Mouse (Mus musculus) left cerebral cortex, postnatal 25 days (tissue): Measurements from ENCODE around the gene Sema3c. TPM values are rescaled to one million over a fixed set of nuclear protein-coding genes. Genes with fewer than 3 reads are reported as not detected.

ENCODE experiments used
- DNase-seq, 2 experiments: peaks; one replicate each; pipeline ENCODE4 v3.0.0; 2022; ENCODE audit warnings: low spot score in 2 of 2, mixed read lengths in 1 of 2
- intact Hi-C: fragments of 180-260 bp; cut with DNase I; formaldehyde crosslinking; loops from one replicate; pipeline ENCODE4 v1.15.1; 2025
- total RNA-seq, 2 experiments: library from RNA; stranded (reverse); gene quantifications; 2 replicates each; pipeline ENCODE4 v1.2.3; 2021

The Sema3c gene
- total RNA-seq, 2 experiments from 2014 or later = 18.9 to 19.0 TPM

DNA sequence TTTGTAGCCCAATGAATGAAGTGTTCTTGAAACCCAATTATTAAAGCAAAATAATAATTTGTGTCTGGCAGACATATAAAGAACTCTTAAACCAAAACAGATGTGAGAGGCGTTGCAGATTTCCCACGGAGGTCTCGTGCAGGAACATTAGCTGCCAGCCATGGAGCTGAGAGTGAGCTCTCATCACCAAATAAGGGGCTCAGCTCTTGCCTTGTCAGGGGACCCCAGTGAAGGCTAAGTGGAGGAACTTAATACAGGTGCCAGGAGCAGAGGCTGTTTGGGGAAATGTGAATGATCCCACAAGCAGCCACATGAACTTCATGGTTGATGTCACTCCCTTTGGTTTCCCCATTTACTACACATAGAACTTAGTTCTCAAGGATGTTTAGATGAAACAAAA is 55.5 kb downstream of the Sema3c start:
- intact Hi-C loops = no loop called here
- DNase-seq = no peak

DNA sequence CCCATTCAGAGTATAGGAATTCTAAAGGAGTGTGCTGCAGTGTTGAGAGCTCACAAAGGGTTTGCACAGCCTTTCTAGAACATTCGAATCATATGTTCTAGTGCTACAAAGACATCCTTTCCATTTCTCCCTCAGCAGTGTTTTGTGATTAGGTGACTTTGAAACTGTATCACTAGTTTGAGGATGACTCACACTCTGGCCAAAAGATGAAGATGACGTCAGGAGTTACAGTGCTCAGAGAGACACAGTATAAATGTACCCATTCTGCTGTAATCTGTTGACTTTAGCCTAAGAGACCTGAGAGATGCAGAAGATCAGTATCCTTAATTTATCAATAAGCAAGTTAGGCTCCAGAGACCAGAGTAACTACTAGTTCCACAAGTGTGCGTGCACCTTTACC is 65.4 kb downstream of the Sema3c start:
- intact Hi-C loops = no loop called here
- DNase-seq = no peak

DNA sequence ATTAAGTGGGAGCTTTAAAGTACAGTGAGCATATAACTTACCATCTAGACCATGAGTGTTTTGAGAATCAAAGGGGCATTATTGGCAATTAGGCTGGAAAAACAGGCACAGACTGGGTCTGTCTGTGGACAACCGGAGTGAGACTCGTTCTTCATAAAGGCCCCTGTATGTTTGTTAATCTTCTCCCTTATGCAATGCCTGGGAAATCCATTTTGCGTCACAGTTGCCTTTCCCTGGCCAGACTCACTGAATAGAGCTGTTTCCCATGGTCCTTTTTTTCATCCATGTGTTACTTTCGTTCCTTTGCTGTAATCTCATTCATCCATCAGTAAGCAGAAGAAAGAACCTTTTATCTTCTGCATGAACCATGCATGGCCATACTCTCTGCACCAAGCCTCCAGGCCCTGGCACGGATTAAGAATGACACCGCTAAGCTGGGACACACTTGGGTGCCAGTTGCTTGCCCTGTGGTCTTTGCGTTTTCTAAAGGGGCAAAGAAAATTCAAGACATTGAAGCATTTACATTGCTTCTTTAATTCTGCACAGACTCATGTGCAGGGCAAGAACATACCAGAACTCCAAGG is 73.7 kb downstream of the Sema3c start:
- intact Hi-C loops = loop anchor here (5.0 kb wide), 1 partner anchor 50 kb away; no protein-coding TSS in a partner anchor
- no peak for DNase-seq

DNA sequence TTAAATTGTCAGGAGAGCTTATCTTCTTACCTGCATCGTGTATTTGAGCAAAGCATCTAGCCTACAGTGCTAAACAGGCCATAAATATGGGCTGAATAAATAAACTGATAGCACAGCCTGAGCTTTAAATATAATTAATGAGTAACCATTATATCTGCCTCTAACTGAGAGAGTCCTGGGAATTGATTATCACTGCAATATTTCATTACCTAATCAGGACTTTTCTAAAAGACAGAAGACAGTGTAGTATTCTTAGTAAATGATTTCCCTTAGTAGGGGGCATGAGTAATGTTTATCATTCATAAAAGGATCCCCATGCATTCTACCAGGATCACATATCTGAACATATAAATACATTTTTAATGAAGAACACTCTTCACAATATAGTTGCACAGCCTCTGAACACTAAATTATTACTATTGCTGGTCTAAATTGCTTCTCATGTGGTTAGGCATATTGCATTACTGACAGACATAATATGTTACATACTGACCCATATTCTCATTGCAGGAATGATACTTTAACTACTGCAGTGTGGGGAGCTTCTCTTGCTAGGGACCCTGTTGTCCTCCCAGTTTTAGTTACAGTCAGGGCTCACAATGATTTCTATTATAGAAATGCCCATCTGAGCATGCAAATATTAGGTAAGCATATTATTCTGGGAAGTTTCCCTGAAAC is 74.9 kb downstream of the Sema3c start:
- no peak for DNase-seq
- intact Hi-C loops = loop anchor here (5.0 kb wide), 1 partner anchor 48 kb away; no protein-coding TSS in a partner anchor

DNA sequence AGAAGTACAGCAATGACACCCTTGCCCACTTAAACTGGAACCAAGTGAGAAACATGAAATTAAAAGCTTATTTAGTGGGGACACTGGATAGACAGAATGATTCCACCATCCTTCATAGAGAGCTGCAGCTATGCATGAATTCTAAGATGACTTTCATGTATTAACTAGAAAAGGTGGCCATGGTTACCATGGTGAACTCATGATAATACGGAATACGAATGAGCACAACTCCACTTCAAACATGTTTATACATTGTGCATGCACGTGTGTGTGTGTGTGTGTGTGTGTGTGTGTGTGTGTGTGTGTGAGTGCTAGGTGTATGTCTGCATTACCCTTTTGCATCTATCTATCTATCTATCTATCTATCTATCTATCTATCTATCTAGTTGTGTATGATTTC is 87.1 kb downstream of the Sema3c start:
- intact Hi-C loops = no loop called here
- DNase-seq = no peak

DNA sequence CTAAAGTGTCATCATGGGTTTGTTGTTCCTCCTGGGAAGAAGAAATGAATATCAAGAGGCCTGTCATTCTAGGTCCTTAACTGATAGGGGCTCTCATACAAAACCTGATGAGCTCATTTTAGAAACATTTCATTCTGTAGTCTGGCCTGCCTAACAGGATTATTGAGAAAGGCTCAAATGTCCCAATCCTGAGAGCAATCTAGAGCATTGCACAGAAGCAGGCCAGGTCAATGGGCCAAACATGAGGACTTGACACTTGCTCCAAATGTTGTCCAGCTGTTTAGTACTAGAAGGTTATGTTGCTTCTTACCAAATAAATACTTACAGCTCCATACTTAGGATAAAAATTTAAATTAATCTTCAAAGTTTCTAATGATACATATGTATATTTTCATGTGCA is 97.3 kb downstream of the Sema3c start:
- no peak for DNase-seq
- intact Hi-C loops = no loop called here

DNA sequence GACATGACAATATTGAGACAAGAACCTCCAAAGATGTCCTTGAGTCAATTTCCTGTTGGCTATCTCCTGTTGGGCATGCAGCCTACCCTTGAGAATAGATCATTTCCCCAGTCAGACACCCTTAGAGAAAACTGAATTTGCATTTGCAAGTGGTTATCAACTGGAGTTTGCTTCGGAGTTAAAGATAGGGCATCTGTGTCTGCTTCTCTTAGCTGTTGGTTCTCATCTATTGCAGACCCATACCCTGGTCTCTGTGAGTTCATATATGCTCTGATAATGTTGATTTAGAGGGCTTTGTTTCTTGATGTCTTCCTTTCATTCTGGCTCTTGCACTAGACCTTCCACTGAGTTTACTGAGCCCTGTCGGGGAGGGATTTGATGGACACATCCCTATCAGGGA is 106.8 kb downstream of the Sema3c start:
- intact Hi-C loops = no loop called here
- DNase-seq = no peak

DNA sequence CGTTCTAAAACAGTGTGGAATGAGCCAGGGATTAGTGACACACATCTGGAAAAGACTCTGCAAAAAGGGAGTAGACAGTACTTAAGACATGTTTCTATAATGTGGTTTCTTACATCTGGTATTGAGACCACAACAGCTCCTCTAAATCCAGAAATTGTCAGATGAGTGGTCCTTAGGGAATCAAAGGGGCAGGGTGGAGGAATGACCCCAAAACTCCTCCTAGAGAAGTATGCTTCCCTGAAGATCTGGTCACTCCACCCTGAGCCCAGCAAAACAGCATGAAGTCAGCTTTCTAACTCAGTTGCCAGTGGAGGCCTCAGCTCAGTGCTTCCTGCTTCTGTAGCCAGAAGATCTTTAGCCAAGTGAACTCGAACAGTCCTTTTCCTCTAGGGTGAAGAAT is 115.0 kb downstream of the Sema3c start:
- no peak for DNase-seq
- intact Hi-C loops = no loop called here

DNA sequence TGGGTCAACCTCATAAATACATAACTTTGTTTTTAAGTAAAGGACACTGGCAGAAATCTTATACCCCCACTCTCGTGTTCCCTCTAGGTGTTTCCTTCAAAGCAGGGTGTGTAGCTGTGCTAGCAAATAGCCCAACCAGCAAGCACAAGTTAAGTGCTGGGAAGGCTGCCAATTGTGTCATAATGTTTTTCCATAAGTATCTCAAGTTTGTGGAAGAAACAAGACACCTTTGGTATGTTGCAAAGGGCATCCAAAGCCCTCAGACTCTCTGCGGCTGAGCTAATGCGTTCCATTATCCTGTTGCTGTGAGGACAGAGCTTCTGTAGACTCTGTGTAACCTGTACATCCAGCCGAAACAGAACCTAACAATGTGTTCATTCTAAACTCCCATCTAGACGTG is 115.5 kb downstream of the Sema3c start:
- no peak for DNase-seq
- intact Hi-C loops = no loop called here

DNA sequence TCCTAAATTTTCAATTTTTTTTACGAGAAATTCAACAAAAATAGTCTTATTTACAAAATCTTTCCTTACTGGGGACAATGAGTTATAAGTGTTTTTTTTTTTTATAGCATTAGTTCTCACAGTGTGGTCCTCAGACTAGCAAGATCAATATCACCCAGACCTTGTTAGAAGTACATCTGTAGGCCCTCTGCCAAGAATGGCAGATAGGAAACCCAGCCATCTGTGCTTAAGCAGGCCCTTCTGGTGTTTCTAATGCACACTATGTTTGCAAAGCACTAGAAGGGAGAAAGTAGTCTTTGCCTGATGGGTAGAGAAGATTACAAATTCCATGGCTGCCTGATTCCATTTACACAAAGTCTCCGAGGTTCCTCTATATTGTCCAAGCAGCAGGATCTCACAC is 121.3 kb downstream of the Sema3c start:
- intact Hi-C loops = loop anchor here (5.0 kb wide), 1 partner anchor 48 kb away; no protein-coding TSS in a partner anchor
- DNase-seq = no peak

DNA sequence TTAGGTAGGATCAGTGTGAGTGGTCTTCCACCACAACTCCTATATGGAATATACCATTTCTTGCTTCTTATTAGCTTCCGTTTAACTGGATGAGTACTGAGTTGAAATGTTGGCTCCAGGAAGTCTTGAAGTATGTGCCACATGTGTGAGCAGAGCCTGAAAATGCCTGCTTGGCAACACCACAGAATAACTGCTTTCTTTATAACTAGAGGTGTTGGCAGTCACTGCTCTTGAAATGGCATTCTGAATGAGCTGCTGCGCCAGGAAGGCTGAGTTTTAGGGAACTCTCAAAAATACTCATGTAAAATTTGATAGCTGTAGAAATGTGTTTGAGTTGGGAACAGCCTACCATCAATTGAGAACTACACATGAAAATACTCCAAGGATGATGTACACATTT is 124.8 kb downstream of the Sema3c start:
- DNase-seq = peak in 1 of 2 experiments; percentile 39
- intact Hi-C loops = loop anchor here (5.0 kb wide), 1 partner anchor 52 kb away; no protein-coding TSS in a partner anchor

DNA sequence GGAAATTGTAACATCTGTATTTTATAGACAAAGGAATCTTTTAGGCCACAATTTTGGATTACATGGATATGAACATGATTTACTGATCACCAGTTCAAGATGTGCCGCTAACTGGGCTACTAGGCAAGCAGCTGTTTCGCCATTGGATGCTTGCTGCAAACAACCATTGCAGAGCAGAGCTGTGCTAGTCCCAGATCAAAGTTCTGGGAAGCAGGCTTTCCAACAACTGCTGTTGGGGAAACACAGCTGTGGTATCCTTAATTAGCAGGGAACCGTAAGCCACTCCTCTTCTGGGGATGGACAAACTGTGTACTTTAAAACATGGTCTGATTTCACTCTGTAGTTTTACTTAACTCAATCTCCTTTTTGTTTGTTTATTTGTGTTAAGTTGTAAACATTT is 130.1 kb downstream of the Sema3c start:
- DNase-seq = no peak
- intact Hi-C loops = no loop called here

DNA sequence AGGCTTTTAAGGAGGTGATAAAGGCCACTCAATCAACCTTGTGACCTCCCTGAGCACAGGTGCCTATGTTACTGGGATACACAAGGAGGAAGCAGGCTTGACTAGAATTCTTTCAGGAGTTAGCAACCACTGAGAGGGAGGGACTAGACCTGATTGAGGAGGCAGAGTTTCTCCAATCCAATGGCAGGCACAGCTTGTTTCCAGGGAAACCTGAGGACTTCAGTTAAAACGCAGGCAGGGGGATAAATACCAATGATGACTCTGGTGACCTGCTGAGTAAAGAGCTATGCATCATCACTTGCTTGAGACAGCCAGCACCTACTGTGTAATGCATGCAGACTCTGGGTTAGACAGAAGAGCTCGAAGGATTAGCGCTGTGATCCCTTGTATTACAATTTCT is 133.0 kb downstream of the Sema3c start:
- no peak for DNase-seq
- intact Hi-C loops = no loop called here

DNA sequence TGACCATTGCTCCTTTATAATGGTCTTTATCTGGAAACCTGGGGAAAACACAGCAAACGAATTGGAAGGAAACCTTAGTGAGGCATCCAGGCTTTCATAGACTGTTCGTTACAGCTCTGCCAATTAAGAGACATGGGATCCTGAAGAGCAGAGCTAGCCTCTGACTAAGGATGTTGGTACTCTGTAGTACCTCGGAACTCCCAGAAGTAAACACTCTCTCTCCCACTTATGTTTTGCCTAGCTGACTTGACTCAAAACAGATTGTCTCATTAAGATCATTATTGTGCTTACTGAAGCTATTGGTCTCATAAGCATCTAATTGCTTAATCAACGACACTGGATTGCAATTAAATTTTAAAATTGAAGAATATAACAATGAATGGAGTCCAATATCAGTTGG is 138.3 kb downstream of the Sema3c start:
- intact Hi-C loops = no loop called here
- no peak for DNase-seq

DNA sequence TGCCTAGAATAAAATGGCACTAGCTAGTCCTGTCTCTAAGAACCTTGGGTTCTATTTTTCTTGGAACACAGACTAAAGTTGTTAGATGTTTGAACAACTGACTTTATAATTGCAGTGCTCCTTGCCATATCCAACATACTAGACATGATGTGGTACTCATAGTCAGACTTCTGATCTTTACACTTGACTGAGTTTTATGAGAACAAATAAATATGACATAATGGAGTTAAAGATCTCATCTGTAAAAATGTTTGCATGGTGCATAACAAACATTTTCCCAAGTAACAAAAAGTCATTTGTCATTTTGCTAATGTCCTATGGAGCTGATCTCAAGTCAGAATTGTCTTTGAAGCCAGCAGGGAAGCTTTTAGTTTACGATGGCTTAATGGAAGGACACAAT is 141.1 kb downstream of the Sema3c start:
- intact Hi-C loops = no loop called here
- no peak for DNase-seq

DNA sequence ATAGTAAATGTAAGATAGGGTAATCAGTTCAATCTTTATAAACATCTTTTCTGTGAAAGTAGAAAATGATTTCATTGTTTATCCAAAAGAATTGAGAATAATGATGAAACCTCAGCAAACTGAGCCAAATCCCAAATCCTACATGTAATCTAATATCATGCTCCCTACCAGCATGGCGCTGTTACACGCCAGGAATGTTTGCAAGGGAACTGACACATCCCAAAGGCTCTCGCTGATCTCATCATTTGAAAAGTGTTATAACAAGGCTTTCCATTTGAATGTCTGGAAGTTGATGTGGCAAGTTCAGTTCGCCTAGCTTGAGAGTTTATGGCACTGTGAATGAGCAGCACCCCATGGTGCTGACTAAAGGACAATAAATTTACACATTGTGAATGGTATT is 145.9 kb downstream of the Sema3c start:
- no peak for DNase-seq

DNA sequence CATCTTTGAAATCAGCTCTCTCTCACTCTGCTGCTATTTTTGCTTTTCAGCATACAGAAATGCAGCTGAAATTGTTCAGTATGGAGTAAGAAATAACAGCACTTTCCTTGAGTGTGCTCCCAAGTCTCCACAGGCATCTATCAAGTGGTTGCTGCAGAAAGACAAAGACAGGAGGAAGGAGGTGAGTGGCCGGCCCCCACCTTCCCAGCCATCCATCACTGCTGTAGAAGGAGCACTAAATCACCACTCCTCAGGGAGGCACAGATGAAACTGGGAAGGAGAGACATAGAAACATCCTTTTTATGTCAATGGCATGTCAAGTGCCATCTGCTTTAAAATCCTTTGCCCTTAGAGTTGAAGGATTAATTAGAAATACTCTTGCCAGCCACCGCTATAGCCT is 149.9 kb downstream of the Sema3c start:
- DNase-seq = no peak
- intact Hi-C loops = no loop called here

More for the DNA sequence above, 145.9 kb downstream of the Sema3c start:
- intact Hi-C loops = no loop called here

DNA sequence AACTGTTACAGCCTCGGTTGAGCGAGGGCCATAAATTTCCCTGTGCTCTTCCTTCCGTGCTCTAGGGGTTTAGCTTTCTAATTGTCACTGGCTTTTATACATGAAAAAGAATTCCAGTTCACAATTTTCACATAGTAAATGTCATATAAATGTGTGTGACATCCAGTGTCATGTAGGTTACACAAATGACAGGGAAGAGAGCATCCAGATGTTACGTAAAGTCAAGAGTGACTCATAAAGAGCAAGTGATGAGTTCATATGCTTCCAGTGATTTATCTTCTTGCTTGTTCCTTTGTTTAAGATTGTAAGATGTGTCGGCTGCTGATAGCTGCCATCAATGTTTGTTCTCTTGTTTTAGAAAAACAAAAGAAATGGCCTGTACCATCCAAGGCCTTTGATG is 154.0 kb downstream of the Sema3c start:
- no peak for DNase-seq
- intact Hi-C loops = no loop called here

DNA sequence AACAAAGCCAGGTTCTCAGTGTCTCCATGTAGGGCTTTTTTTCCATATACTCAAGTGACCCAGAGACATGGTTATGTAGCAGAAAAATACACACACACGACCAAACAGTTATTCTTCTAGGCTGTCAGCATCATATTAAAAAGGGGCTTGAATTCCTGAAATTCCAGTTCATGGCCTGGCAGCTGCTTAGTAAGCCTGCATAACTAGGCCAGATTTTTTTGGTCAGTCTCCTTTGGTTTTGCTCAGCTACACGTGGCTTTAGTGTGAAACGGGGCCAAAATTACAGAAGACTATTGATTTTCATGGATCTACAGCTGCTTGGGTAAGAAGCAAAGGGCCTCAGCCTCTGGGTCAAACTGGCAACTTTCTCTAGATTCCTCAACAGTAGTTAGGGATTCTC is 165.7 kb downstream of the Sema3c start:
- intact Hi-C loops = no loop called here
- no peak for DNase-seq

DNA sequence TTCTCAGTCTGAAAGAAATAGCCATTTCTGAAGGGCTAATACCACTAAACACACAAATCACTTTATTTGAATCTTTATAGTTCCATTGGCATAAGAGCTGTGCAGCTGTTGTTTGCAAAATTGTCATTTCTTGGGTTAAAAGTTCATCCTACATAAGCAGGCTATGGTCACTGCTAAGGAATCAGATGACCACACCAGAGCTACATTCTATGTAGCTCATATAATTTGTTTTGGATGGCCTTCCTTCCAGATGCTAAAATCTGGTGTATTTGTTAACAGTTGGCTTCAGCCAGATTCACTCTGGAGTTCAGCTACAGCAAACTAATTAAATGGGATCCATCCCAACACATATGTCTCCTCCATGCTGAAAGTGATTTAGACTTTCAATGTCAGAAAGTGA is 172.4 kb downstream of the Sema3c start:
- no peak for DNase-seq
- intact Hi-C loops = no loop called here

DNA sequence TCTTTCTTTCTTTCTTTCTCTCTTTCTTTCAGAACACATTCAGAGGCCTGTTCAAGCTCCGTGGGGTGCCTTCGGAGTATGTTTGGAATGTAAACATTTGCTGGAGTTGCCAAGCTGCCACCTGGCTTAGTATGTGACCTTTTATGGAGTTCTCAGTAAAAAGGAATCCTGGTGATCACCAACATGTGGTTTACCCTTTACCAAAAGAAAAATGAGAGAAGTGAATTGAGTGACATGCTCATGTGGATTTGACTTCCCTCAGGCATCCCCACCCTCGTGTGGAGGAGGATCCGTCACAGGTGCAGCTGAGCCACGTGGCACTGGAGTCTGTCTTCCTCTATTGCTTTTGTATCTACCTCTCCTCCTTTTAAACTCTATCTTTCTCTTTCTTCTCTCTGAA is 173.1 kb downstream of the Sema3c start:
- intact Hi-C loops = no loop called here
- DNase-seq = no peak

DNA sequence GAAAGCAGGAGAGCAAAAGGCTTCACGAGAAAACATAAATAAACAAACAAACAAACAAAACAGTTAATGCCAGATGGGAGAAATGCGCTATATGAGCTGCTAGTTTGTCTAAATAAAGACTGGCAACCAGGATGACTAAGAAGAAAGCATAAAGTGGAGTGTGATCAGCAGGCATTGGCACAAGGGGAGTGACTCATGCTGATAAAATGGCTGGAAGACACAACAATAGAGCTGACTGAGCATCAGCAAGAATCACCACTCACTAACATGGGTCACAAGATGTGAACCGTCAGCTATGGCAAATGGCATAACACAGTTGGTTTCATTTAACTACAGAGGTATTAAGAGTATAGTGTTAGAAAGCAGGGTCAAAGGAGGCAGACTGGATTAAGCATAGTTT is 174.2 kb downstream of the Sema3c start:
- DNase-seq = no peak

More for the DNA sequence above, 174.2 kb downstream of the Sema3c start:
- intact Hi-C loops = no loop called here
